Mouse (Mus musculus) liver, embryonic 14.5 days (tissue): ENCODE results near the gene Pmfbp1. TPM values are rescaled to one million over a fixed set of nuclear protein-coding genes. Genes with fewer than 3 reads are reported as not detected.

Experiments used
- ATAC-seq: fragments of 200-750 bp; cut with Nextera tagmentation; 2 replicates; pipeline ENCODE4 v1.8.0; 2017; ENCODE audit warnings: moderate number of reproducible peaks, mild to moderate bottlenecking, moderate library complexity; ENCODE audit not compliant: insufficient read depth
- DNase-seq, 3 experiments: peaks; one replicate each; pipeline ENCODE4 v3.0.0-alpha.2; 2012 to 2013; ENCODE audit warnings: low read depth in 3 of 3, low spot score in 3 of 3
- H3K27ac ChIP-seq: fragments of 300-500 bp; sonication (generic); 2 replicates; pipeline ENCODE4 v1.5.1; 2014; ENCODE audit warnings: moderate library complexity, mild to moderate bottlenecking, control low read depth, inconsistent platforms
- H3K27me3 ChIP-seq: fragments of 300-500 bp; sonication (generic); 2 replicates; pipeline ENCODE4 v1.6.1; 2014; ENCODE audit warnings: mild to moderate bottlenecking, low read length, moderate library complexity; ENCODE audit not compliant: control insufficient read depth, insufficient read depth
- H3K36me3 ChIP-seq: fragments of 300-500 bp; sonication (generic); replicated peaks from 2 replicates; pipeline ENCODE4 v1.6.1; 2014; ENCODE audit warnings: low read depth; ENCODE audit not compliant: control insufficient read depth, insufficient read depth
- H3K4me1 ChIP-seq, 2 experiments: fragments of 200-500 bp in 1 of 2; fragments of 300-500 bp in 1 of 2; sonication (generic) in 1 of 2; replicated peaks; 2 replicates each; pipeline ENCODE4 v1.6.1; 2012 to 2014; ENCODE audit warnings: antibody characterized with exemption in 1 of 2, inconsistent platforms in 1 of 2, low read length in 1 of 2; ENCODE audit not compliant: control insufficient read depth in 2 of 2, insufficient read depth in 2 of 2
- H3K4me2 ChIP-seq: fragments of 300-500 bp; sonication (generic); 2 replicates; pipeline ENCODE4 v1.6.1; 2014; ENCODE audit warnings: low read depth, mild to moderate bottlenecking, control low read depth, moderate library complexity
- H3K4me3 ChIP-seq, 2 experiments: fragments of 200-500 bp in 1 of 2; fragments of 300-500 bp in 1 of 2; sonication (generic) in 1 of 2; 2 replicates each; pipeline ENCODE4 v1.5.1; 2012 to 2014; ENCODE audit warnings: low read depth in 2 of 2, low read length in 2 of 2, mild to moderate bottlenecking in 2 of 2, control low read depth in 1 of 2, inconsistent platforms in 1 of 2, moderate library complexity in 1 of 2; ENCODE audit not compliant: insufficient read depth in 1 of 2
- H3K9ac ChIP-seq: fragments of 300-500 bp; sonication (generic); replicated peaks from 2 replicates; pipeline ENCODE4 v1.6.1; 2014; ENCODE audit warnings: mild to moderate bottlenecking, control low read depth, moderate library complexity
- H3K9me3 ChIP-seq: fragments of 300-500 bp; sonication (generic); 2 replicates; pipeline ENCODE4 v1.6.1; 2016; ENCODE audit warnings: low read length, mixed read lengths; ENCODE audit not compliant: control insufficient read depth
- CTCF ChIP-seq: IDR thresholded peaks from 2 replicates; pipeline ENCODE4 v1.5.1; 2016; ENCODE audit warnings: antibody characterized with exemption, low read depth, control low read depth
- EP300 ChIP-seq: IDR thresholded peaks from 2 replicates; pipeline ENCODE4 v1.6.1; 2016; ENCODE audit warnings: antibody characterized with exemption, low read depth
- WGBS: fragments of 180-500 bp; shearing (Covaris S2); extraction: QIAGEN DNeasy Blood & Tissue Kit; methylation state at CpG from one replicate; pipeline ENCODE4 v1.1.7; 2014; ENCODE audit not compliant: insufficient replicate concordance; 5-methylcytosine and 5-hydroxymethylcytosine counted together
- polyA plus RNA-seq, 2 experiments: library from polyadenylated mRNA; depleted of rRNA in 1 of 2; stranded (reverse) in 1 of 2; unstranded in 1 of 2; fragments of >200 nt; fragmentation: Nextera tagmentation in 1 of 2; extraction: Ambion mirVana in 1 of 2; gene quantifications; 2 replicates each; pipeline versions ENCODE4 v1.2.1 to v1.2.3; 2012 to 2014

The Pmfbp1 gene
- polyA plus RNA-seq, 2 experiments, result not detected

DNA sequence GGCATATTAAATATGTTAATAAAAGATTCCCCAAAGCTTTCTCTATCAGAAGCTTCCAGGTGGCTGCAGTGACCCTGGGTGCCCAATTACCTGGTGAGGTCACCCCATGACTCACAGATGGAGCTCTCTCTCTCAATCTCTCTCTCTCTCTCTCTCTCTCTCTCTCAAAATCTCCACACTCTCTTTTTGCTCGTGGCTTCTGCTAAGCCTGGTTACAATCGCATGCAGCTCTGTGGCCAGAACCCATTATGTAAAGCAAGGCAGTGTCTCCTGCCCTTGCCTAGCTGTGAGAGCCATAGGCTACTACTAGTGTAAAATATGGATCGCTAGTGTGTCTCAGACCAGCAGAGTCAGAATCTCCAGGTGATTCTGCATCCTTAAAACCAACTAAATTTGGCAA is 28.1 kb upstream of the Pmfbp1 start:
- DNase-seq, result no peak
- 52% methylated on average over 3 of the region's 3 CpGs for WGBS
- TF ChIP-seq EP300 (no peak), CTCF (no peak)
- Histone ChIP-seq H3K9me3 (no peaks in the 10 kb centered on the region), H3K4me2 (no peak overlapping the region), H3K27me3 (no peaks in the 10 kb centered on the region), H3K36me3 (no peaks in the 10 kb centered on the region), H3K9ac (no peak overlapping the region), H3K4me3 (no peak overlapping the region), H3K27ac (no peak overlapping the region), H3K4me1 (no peaks in the 10 kb centered on the region)
- no peak for ATAC-seq

DNA sequence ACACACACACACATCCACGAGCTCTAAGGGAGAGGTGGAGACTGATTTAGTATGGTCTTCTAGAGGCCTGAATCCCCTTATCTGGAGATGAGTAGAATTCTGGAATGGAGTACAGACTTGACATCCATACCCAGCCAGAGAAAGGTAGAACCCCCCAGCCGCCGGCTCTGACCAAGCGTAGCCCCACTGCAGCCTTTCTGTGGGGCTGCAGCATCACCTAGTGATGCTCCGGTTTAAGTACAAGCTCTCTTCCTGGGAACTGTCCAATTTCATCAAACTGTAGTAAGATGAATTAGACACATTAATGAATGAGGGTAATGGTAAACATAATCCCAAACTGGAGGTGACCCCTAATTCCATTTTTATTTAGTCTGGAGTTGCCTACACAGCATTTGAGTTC is 26.3 kb upstream of the Pmfbp1 start:
- Histone ChIP-seq H3K27ac (no peak overlapping the region), H3K27me3 (no peaks in the 10 kb centered on the region), H3K4me3 (no peak overlapping the region), H3K9ac (no peak overlapping the region), H3K4me2 (no peak overlapping the region), H3K36me3 (no peaks in the 10 kb centered on the region), H3K4me1 (no peaks in the 10 kb centered on the region), H3K9me3 (no peaks in the 10 kb centered on the region)
- no peak for TF ChIP-seq CTCF
- TF ChIP-seq EP300, result no peak
- DNase-seq (no peak), ATAC-seq (no peak)
- WGBS, result 45% methylated on average over 5 of the region's 5 CpGs

DNA sequence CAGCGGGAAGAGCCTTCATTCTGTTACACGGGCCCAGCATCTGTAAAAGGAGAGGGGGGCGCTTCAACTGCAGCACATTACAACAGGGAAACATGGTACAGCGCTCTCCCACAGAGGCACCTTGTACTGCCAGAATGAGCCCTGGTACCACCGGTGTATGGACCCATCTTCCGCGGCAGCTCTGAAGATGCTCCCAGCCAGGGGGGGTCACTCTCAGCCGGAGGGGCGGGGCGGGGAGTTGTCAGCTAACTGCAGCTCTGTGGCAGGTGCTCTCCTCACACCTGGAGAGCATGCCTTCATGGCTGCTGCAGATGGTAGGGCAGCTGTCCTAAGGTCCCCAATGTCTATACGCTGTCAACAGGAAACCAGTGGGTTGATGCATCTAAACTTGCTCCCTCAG is 25.7 kb upstream of the Pmfbp1 start:
- Histone ChIP-seq H3K4me1 (no peaks in the 10 kb centered on the region), H3K4me2 (no peak overlapping the region), H3K4me3 (no peak overlapping the region), H3K9ac (no peak overlapping the region), H3K27ac (no peak overlapping the region), H3K9me3 (no peaks in the 10 kb centered on the region), H3K27me3 (no peaks in the 10 kb centered on the region), H3K36me3 (no peaks in the 10 kb centered on the region)
- 73% methylated on average over 11 of the region's 11 CpGs for WGBS
- DNase-seq, result no peak
- TF ChIP-seq CTCF, result no peak
- TF ChIP-seq EP300, result no peak
- no peak for ATAC-seq

DNA sequence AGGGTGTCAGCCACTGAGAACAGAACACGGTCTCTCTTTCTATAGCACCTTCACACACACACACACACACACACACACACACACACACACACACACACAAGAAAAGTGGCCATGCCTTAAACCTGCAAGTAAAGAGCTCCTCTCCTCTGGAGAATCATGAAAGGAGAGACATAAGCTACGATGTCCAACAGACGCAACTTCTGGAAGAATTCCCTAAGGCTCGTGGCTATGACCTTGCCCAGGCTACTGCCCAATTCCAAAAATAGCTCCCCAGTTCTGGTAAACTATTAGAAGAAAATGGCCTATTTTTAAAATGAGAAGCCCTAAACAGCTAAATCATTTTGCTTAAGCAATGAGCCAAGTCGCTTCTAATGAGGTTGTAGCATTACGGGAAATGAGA is 22.0 kb upstream of the Pmfbp1 start:
- DNase-seq, result no peak
- WGBS, result 75% methylated on average over 6 of the region's 6 CpGs
- Histone ChIP-seq H3K9me3 (no peaks in the 10 kb centered on the region), H3K4me2 (no peak overlapping the region), H3K27ac (no peak overlapping the region), H3K36me3 (no peaks in the 10 kb centered on the region), H3K4me1 (no peaks in the 10 kb centered on the region), H3K9ac (no peak overlapping the region), H3K4me3 (no peak overlapping the region), H3K27me3 (no peaks in the 10 kb centered on the region)
- no peak for ATAC-seq
- TF ChIP-seq CTCF (no peak), EP300 (no peak)

DNA sequence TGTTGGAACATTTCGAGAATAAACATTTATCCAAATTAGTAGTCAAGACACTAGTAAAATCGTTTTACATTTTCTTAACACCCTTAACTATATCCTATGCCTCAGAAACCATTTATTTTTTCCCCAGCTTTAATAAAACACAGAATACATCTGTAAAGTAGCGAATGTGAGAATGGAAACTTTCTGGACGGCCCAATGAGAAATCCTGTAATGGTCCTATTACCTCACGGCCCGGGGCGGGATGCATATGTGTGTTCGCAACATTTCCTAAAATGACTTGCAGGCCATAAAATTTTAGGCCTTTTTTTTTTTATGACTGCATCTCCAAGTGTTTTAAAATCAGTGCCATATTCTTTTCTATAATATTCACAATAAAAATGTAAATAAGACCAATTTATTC is 21.4 kb upstream of the Pmfbp1 start:
- H3K4me2 ChIP-seq, result no peak overlapping the region
- H3K27me3 ChIP-seq, result no peaks in the 10 kb centered on the region
- 71% methylated on average over 8 of the region's 8 CpGs for WGBS
- no peak for ATAC-seq
- H3K4me3 ChIP-seq, result no peak overlapping the region
- H3K9ac ChIP-seq, result no peak overlapping the region
- no peak for TF ChIP-seq EP300
- TF ChIP-seq CTCF, result no peak
- DNase-seq, result no peak
- no peaks in the 10 kb centered on the region for H3K4me1 ChIP-seq
- no peaks in the 10 kb centered on the region for H3K36me3 ChIP-seq
- H3K27ac ChIP-seq, result no peak overlapping the region
- no peaks in the 10 kb centered on the region for H3K9me3 ChIP-seq
